Mouse (Mus musculus): ENCODE results near the gene Adnp.

GRCm38 (mm10) chr2:168166750-168167460 lies 40.0 kb downstream of the Adnp start:
- TF ChIP-seq CTCF (IDR thresholded peaks at IDR 0.05) (no peak), EP300 (IDR thresholded peaks at IDR 0.05) (no peak)
